Mouse (Mus musculus) cerebellum, postnatal 14 days (tissue): Measurements from ENCODE around the gene Tceal5.

ENCODE experiments used
- DNase-seq, 2 experiments: peaks; one replicate each; pipeline ENCODE4 v3.0.0; 2021; ENCODE audit warnings: mixed read lengths in 2 of 2

Gene Tceal5

GRCm38 (mm10) chrX:136171189-136172117 is 32.2 kb downstream of the Tceal5 start:
- peak; percentile 56 to 72 for DNase-seq

DNA sequence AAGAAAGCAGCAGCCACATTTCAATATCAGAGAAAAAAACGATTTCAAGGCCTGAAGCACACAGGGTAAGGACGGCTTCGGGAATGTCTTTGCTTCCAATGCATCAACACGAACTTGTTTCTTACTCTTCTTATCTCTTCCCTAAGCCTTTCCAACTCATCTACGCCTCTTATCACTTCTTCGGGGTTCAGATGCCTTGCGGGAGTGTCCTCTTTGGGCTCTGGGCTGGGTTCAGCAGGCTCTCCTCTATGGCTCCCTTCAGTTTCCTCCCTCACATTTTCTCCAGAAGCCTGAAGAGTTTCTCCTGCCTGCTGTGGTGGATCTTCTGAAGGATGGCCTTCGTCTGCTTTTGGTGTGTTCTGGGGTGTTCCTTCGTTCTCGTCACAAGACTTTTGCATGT is 33.1 kb downstream of the Tceal5 start:
- DNase-seq = peak in 1 of 2 experiments; percentile 5
